Mouse (Mus musculus) kidney, embryonic 16.5 days (tissue): ENCODE results near the gene Sytl4. TPM values are rescaled to one million over a fixed set of nuclear protein-coding genes. Genes with fewer than 3 reads are reported as not detected.

Source experiments
- ATAC-seq: fragments of 200-750 bp; cut with Nextera tagmentation; 2 replicates; pipeline ENCODE4 v1.8.0; 2017; ENCODE audit warnings: moderate TSS enrichment; ENCODE audit not compliant: low FRiP score, low TSS enrichment
- H3K27ac ChIP-seq: fragments of 300-500 bp; sonication (generic); 2 replicates; pipeline ENCODE4 v1.5.1; 2014; ENCODE audit warnings: low read length
- H3K27me3 ChIP-seq: fragments of 300-500 bp; sonication (generic); 2 replicates; pipeline ENCODE4 v1.6.1; 2014; ENCODE audit warnings: low read length, control low read depth, mixed read lengths; ENCODE audit not compliant: insufficient read depth
- H3K36me3 ChIP-seq: fragments of 300-500 bp; sonication (generic); 2 replicates; pipeline ENCODE4 v1.6.1; 2014; ENCODE audit warnings: low read length, control low read depth, mixed read lengths; ENCODE audit not compliant: insufficient read depth
- H3K4me1 ChIP-seq: fragments of 300-500 bp; sonication (generic); 2 replicates; pipeline ENCODE4 v1.6.1; 2014; ENCODE audit warnings: low read length, control low read depth, mixed read lengths; ENCODE audit not compliant: insufficient read depth
- H3K4me2 ChIP-seq: fragments of 300-500 bp; sonication (generic); replicated peaks from 2 replicates; pipeline ENCODE4 v1.6.1; 2014; ENCODE audit warnings: low read depth, low read length
- H3K4me3 ChIP-seq: fragments of 300-500 bp; sonication (generic); 2 replicates; pipeline ENCODE4 v1.5.1; 2014; ENCODE audit warnings: mild to moderate bottlenecking, low read length
- H3K9ac ChIP-seq: fragments of 300-500 bp; sonication (generic); replicated peaks from 2 replicates; pipeline ENCODE4 v1.6.1; 2014; ENCODE audit warnings: low read length
- H3K9me3 ChIP-seq: fragments of 300-500 bp; sonication (generic); 2 replicates; pipeline ENCODE4 v1.6.1; 2016; ENCODE audit warnings: low read length, control low read depth
- WGBS: fragments of 180-500 bp; shearing (Covaris S2); extraction: QIAGEN DNeasy Blood & Tissue Kit; methylation state at CpG from one replicate; pipeline ENCODE4 v1.1.7; 2014; 5-methylcytosine and 5-hydroxymethylcytosine counted together
- polyA plus RNA-seq: library from polyadenylated mRNA; unstranded; fragments of >200 nt; fragmentation: Nextera tagmentation; extraction: Ambion mirVana; gene quantifications from 2 replicates; pipeline ENCODE4 v1.2.1, GENCODE M21; 2015

Gene Sytl4
- polyA plus RNA-seq, 1 experiment from 2014 or later, result 4.6 TPM

- H3K27ac ChIP-seq, result no peak overlapping the region
- H3K4me3 ChIP-seq, result no peak overlapping the region
- H3K4me1 ChIP-seq, result no peaks in the 10 kb centered on the region
- H3K4me2 ChIP-seq, result no peak overlapping the region
- no peak overlapping the region for H3K9ac ChIP-seq
- WGBS, result 99% methylated on average over 3 of the region's 3 CpGs
- H3K9me3 ChIP-seq, result no peaks in the 10 kb centered on the region
- no peak for ATAC-seq
- H3K36me3 ChIP-seq, result 0 out of 2 replicates have a peak, but pooled peaks cover 3% of the 10 kb centered on the region
- no peaks in the 10 kb centered on the region for H3K27me3 ChIP-seq
Measured at GRCm38 (mm10) chrX:133887308-133887707, 94.3 kb downstream of the Sytl4 start.

Other genes starting within 250 kb of the Sytl4 start
- 0.46 and 1.6 TPM in 2 replicates for gene Tnmd, start 130.8 kb downstream of the Sytl4 start, polyA plus RNA-seq
- 168 and 171 TPM in 2 replicates for gene Tspan6, start 83.4 kb downstream of the Sytl4 start, polyA plus RNA-seq
- gene Srpx2, start 73.4 kb downstream of the Sytl4 start, polyA plus RNA-seq, result 5.8 and 6.3 TPM in 2 replicates
- 44.3 and 47.9 TPM in 2 replicates for gene Cstf2, start 77.4 kb upstream of the Sytl4 start, polyA plus RNA-seq
- 0.09 and 0.14 TPM in 2 replicates for gene Xkrx, start 180.3 kb upstream of the Sytl4 start, polyA plus RNA-seq
- 0.09 TPM in 1 of 2 replicates, not detected in the other for gene Arl13a, start 205.7 kb upstream of the Sytl4 start, polyA plus RNA-seq
- gene Nox1, start 240.1 kb upstream of the Sytl4 start, polyA plus RNA-seq, result 0.19 TPM in 1 of 2 replicates, not detected in the other